Mouse (Mus musculus) neural tube, embryonic 12.5 days (tissue): Measurements from ENCODE around the gene Glipr2. TPM values are rescaled to one million over a fixed set of nuclear protein-coding genes. Genes with fewer than 3 reads are reported as not detected.

Experiments
- ATAC-seq: fragments of 200-750 bp; cut with Nextera tagmentation; 2 replicates; pipeline ENCODE4 v1.8.0; 2017; ENCODE audit warnings: low read depth, mild to moderate bottlenecking, moderate TSS enrichment, moderate library complexity; ENCODE audit not compliant: low FRiP score
- H3K27ac ChIP-seq: fragments of 300-500 bp; sonication (generic); 2 replicates; pipeline ENCODE4 v1.5.1; 2016
- H3K27me3 ChIP-seq: fragments of 300-500 bp; sonication (generic); replicated peaks from 2 replicates; pipeline ENCODE4 v1.6.1; 2016; ENCODE audit warnings: mild to moderate bottlenecking
- H3K36me3 ChIP-seq: fragments of 300-500 bp; sonication (generic); 2 replicates; pipeline ENCODE4 v1.6.1; 2016; ENCODE audit warnings: mild to moderate bottlenecking
- H3K4me1 ChIP-seq: fragments of 300-500 bp; sonication (generic); 2 replicates; pipeline ENCODE4 v1.6.1; 2016
- H3K4me2 ChIP-seq: fragments of 300-500 bp; sonication (generic); replicated peaks from 2 replicates; pipeline ENCODE4 v1.6.1; 2016; ENCODE audit warnings: mild to moderate bottlenecking
- H3K4me3 ChIP-seq: fragments of 300-500 bp; sonication (generic); 2 replicates; pipeline ENCODE4 v1.5.1; 2016
- H3K9ac ChIP-seq: fragments of 300-500 bp; sonication (generic); 2 replicates; pipeline ENCODE4 v1.6.1; 2016; ENCODE audit warnings: mild to moderate bottlenecking
- H3K9me3 ChIP-seq: fragments of 300-500 bp; sonication (generic); 2 replicates; pipeline ENCODE4 v1.6.1; 2016; ENCODE audit warnings: mild to moderate bottlenecking
- WGBS: fragments of 180-500 bp; shearing (Covaris S2); methylation state at CpG from one replicate; pipeline ENCODE4 v1.1.7; 2016; 5-methylcytosine and 5-hydroxymethylcytosine counted together
- polyA plus RNA-seq: library from polyadenylated mRNA; unstranded; fragments of >200 nt; fragmentation: Nextera tagmentation; extraction: Ambion mirVana; gene quantifications from 2 replicates; pipeline ENCODE4 v1.2.1, GENCODE M21; 2016

Gene Glipr2
- polyA plus RNA-seq, 1 experiment from 2014 or later, result 95.7 TPM

- Histone ChIP-seq H3K9me3 (no peaks in the 10 kb centered on the region), H3K4me3 (no peak overlapping the region), H3K27me3 (no peaks in the 10 kb centered on the region), H3K9ac (no peak overlapping the region), H3K4me1 (peaks cover 3% of the 10 kb centered on the region), H3K27ac (no peak overlapping the region), H3K4me2 (no peak overlapping the region), H3K36me3 (no peaks in the 10 kb centered on the region)
- no peak for ATAC-seq
- 93% methylated on average over 22 of the region's 22 CpGs for WGBS
These were observed 26.6 kb downstream of the Glipr2 start for GRCm38 (mm10) chr4:43983756-43984155.

DNA sequence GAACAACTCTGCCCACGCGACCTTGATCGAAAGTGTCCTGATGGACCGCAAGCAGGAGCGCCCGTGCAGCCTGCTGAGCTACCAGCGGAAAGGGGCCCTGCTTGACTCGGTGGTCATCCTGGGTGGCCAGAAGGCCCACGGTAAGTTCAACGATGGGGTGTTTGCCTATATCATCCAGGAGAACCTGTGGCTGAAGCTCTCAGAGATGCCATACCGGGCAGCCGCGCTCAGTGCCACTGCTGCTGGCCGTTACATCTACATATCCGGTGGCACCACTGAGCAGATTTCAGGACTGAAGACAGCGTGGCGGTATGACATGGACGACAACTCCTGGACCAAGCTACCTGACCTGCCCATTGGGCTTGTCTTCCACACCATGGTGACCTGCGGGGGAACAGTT lies 27.1 kb downstream of the Glipr2 start:
- Histone ChIP-seq H3K9ac (no peak overlapping the region), H3K4me3 (no peak overlapping the region), H3K4me2 (no peak overlapping the region), H3K4me1 (no peaks in the 10 kb centered on the region), H3K27me3 (no peaks in the 10 kb centered on the region), H3K9me3 (no peaks in the 10 kb centered on the region), H3K36me3 (no peaks in the 10 kb centered on the region), H3K27ac (no peak overlapping the region)
- no peak for ATAC-seq
- WGBS, result 93% methylated on average over 19 of the region's 19 CpGs

DNA sequence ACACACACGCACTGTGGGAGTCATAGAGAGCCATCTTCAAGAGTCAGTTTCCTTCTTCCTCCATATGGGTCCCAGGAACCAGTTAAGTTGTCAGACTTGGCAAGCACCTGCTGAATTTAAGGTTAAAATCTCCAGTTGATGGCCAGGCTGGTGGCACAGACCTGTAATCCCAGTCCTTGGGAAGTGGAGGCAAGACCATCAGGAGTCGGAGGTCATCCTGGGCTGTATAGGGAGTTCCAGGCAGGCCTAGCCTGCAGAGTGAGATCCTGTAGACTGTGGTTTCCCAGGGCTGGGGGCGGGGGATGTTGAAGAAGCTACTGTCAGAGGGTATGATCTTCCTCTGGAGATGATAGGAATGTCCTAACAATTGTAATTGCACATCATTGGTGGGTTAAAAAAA lies 31.8 kb downstream of the Glipr2 start:
- no peak overlapping the region for H3K9ac ChIP-seq
- no peaks in the 10 kb centered on the region for H3K36me3 ChIP-seq
- no peaks in the 10 kb centered on the region for H3K4me1 ChIP-seq
- H3K4me3 ChIP-seq, result no peak overlapping the region
- no peaks in the 10 kb centered on the region for H3K9me3 ChIP-seq
- H3K27me3 ChIP-seq, result no peaks in the 10 kb centered on the region
- 93% methylated on average over 3 of the region's 3 CpGs for WGBS
- no peak overlapping the region for H3K27ac ChIP-seq
- ATAC-seq, result no peak
- no peak overlapping the region for H3K4me2 ChIP-seq

- H3K4me2 ChIP-seq, result no peak overlapping the region
These were observed 35.9 kb downstream of the Glipr2 start for GRCm38 (mm10) chr4:43993072-43993471.

DNA sequence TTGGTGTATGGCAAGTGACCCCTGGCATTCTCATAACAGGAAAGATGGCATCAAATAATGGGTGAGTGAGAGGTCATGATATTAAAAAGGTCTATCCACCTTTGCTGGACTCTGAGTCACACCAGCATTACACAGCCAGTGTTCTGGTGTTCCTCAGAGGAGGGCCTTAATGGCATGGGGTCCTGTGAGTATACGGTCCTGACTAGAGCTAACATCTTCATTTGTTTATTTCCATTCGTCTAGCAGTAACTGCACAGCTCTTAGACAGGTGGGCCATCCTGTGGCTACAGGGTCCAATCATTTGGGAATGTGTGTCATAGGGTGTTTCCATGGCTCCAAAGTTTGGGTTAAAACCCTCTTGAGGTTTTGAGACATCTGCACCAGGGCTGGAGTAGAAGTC lies 37.1 kb downstream of the Glipr2 start:
- no peak overlapping the region for H3K4me2 ChIP-seq
- no peaks in the 10 kb centered on the region; the same call in 1 of the 2 replicates for H3K9me3 ChIP-seq
- H3K4me1 ChIP-seq, result no peaks in the 10 kb centered on the region
- ATAC-seq, result no peak
- WGBS, result 75% methylated on average over 2 of the region's 2 CpGs
- H3K27me3 ChIP-seq, result no peaks in the 10 kb centered on the region
- H3K4me3 ChIP-seq, result no peak overlapping the region
- no peak overlapping the region for H3K27ac ChIP-seq
- H3K9ac ChIP-seq, result no peak overlapping the region
- H3K36me3 ChIP-seq, result no peaks in the 10 kb centered on the region

More at GRCm38 (mm10) chr4:43993072-43993471, 35.9 kb downstream of the Glipr2 start:
- H3K27ac ChIP-seq, result no peak overlapping the region
- no peak overlapping the region for H3K9ac ChIP-seq
- no peaks in the 10 kb centered on the region for H3K9me3 ChIP-seq
- WGBS, result 94% methylated on average over 11 of the region's 11 CpGs
- H3K36me3 ChIP-seq, result no peaks in the 10 kb centered on the region
- no peaks in the 10 kb centered on the region for H3K27me3 ChIP-seq
- H3K4me1 ChIP-seq, result no peaks in the 10 kb centered on the region
- ATAC-seq, result no peak
- H3K4me3 ChIP-seq, result no peak overlapping the region

GRCm38 (mm10) chr4:44003622-44004021 lies 46.4 kb downstream of the Glipr2 start:
- Histone ChIP-seq H3K9ac (no peak overlapping the region), H3K4me3 (no peak overlapping the region), H3K36me3 (no peaks in the 10 kb centered on the region), H3K9me3 (no peaks in the 10 kb centered on the region; the same call in 1 of the 2 replicates), H3K4me2 (no peak overlapping the region), H3K27me3 (no peaks in the 10 kb centered on the region), H3K4me1 (no peaks in the 10 kb centered on the region), H3K27ac (no peak overlapping the region)
- no peak for ATAC-seq
- whole genome bisulfite sequencing, result 90% methylated on average over 6 of the region's 6 CpGs

DNA sequence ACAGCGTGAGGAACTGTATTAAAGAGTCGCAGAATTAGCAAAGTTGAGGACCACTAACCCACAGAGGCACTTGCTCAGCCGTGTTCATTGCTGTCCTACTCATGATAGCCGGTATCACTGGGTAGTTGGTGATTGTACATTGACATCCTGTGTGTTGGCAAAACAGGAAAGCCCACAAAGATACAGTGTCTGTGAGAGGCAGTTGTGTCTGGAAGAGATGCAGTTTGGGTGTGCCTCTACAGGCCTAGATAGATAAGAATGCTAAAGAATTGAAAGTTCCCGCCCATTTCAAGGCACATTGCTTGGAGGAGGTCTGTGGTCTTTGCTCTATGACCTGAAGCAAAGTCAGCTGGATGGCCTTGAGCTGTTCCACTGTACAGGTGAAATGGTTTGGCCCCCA lies 46.9 kb downstream of the Glipr2 start, which contains the start of gene Clta:
Gene Clta, plus strand, starts transcription at position 327 of the 400 bp plus-strand sequence.
- no peak for ATAC-seq
- H3K4me3 ChIP-seq, result no peak within 1 kb of the TSS
- no peak within 1 kb of the TSS for H3K4me2 ChIP-seq
- H3K36me3 ChIP-seq, result no peaks in the 10 kb centered on the region
- WGBS, result 92% methylated on average over 5 of the region's 5 CpGs
- no peak within 1 kb of the TSS for H3K27ac ChIP-seq
- H3K9me3 ChIP-seq, result no peaks in the 10 kb centered on the region
- H3K27me3 ChIP-seq, result no peaks in the 10 kb centered on the region
- H3K4me1 ChIP-seq, result no peaks in the 10 kb centered on the region
- H3K9ac ChIP-seq, result no peak within 1 kb of the TSS

DNA sequence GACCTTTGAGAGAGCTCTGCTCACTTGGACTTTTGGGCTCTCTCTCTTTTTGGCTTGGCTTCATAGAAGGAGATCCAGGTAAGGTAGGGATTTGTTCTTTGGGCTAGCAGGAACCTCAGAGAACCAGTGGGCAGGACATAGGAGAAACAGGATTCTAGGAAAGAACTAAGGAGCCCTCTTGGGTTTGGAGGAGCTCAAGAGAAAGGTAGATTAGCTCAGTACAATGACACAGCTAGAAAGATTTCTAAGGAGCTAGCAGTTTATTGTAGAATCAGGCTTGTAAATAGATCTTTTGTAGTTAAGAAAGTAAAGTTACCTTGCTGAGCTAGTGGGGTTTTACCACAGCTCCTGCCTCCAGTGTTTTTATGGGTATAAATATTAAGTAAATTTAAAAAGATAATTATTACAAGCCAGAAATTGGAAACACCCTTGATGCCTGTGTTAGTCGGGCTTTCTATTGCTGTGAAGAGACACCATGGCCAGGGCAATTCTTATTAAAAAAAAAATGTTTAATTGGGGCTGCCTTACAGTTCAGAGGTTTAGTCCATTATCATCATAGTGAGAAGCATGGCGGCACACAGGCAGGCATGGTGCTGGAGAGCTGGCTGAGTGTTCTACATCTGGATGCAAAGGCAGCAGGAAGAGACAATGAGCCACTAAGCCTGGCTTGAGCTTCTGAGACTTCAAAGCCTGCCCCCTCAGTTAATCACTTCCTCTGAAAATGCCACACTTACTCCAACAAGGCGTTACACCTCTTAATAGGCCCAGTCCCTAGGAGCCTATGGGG lies 47.6 kb downstream of the Glipr2 start:
- H3K36me3 ChIP-seq, result no peaks in the 10 kb centered on the region
- WGBS, result 70% methylated on average over 3 of the region's 3 CpGs
- no peak overlapping the region for H3K4me2 ChIP-seq
- H3K27me3 ChIP-seq, result no peaks in the 10 kb centered on the region
- no peaks in the 10 kb centered on the region for H3K9me3 ChIP-seq
- H3K27ac ChIP-seq, result no peak overlapping the region
- no peak for ATAC-seq
- H3K9ac ChIP-seq, result no peak overlapping the region
- H3K4me1 ChIP-seq, result no peaks in the 10 kb centered on the region
- H3K4me3 ChIP-seq, result no peak overlapping the region

GRCm38 (mm10) chr4:44010176-44010575 lies 53.0 kb downstream of the Glipr2 start:
- WGBS, result 100% methylated on average over 1 of the region's 1 CpGs
- no peaks in the 10 kb centered on the region for H3K9me3 ChIP-seq
- H3K4me2 ChIP-seq, result no peak overlapping the region
- no peaks in the 10 kb centered on the region for H3K36me3 ChIP-seq
- peaks cover 18% of the 10 kb centered on the region for H3K4me1 ChIP-seq
- no peak overlapping the region for H3K4me3 ChIP-seq
- no peak for ATAC-seq
- no peaks in the 10 kb centered on the region for H3K27me3 ChIP-seq
- no peak overlapping the region for H3K27ac ChIP-seq
- H3K9ac ChIP-seq, result no peak overlapping the region

DNA sequence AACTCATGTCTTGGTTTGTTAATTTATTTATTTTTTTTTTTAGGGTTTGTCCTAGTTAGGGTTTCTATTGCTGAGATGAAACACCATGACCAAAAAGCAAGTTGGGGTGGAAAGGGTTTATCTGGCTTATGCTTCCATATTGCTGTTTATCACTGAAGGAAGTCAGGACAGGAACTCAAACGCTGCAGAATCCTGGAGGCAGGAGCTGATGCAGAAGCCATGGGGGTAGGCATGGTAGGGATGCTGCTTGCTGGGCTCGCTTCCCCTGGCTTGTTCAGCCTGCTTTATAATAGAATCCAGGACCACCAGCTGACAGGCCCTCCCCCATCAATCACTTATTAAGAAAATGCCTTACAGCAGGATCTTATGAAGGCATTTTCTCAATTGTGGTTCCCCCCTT lies 53.7 kb downstream of the Glipr2 start:
- 46% methylated on average over 2 of the region's 2 CpGs for WGBS
- H3K4me2 ChIP-seq, result no peak overlapping the region
- no peak overlapping the region for H3K4me3 ChIP-seq
- peaks cover 18% of the 10 kb centered on the region for H3K4me1 ChIP-seq
- no peaks in the 10 kb centered on the region for H3K36me3 ChIP-seq
- H3K27me3 ChIP-seq, result no peaks in the 10 kb centered on the region
- no peaks in the 10 kb centered on the region for H3K9me3 ChIP-seq
- no peak for ATAC-seq
- H3K9ac ChIP-seq, result no peak overlapping the region
- H3K27ac ChIP-seq, result no peak overlapping the region

DNA sequence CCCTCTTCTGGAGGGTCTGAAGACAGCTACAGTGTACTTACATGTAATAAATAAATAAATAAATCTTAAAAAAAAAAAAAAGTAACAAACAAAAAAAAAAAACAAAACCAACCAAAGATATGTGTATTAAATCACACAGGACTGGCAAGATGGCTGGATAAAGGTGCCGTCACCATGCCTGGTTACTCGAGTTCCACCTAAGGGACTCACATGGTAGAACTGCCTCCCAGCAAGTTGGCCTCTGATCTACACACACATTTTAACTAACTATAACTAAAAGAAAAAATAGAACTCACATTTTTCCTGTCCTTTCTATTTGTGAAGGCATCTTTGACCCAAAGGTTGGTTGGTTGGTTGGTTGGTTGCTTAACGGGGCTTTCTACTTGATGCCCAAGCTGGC lies 54.6 kb downstream of the Glipr2 start:
- no peaks in the 10 kb centered on the region for H3K36me3 ChIP-seq
- no peak overlapping the region for H3K27ac ChIP-seq
- H3K9me3 ChIP-seq, result no peaks in the 10 kb centered on the region
- H3K4me2 ChIP-seq, result peak overlapping the region; percentile 98
- no peak for ATAC-seq
- H3K9ac ChIP-seq, result peak overlapping the region; percentile 95; the same call in 1 of the 2 replicates
- peak overlapping the region; percentile 99 for H3K4me3 ChIP-seq
- H3K27me3 ChIP-seq, result no peaks in the 10 kb centered on the region
- WGBS, result 83% methylated on average over 3 of the region's 3 CpGs
- H3K4me1 ChIP-seq, result peaks cover 18% of the 10 kb centered on the region

- WGBS, result under 1% methylated on average over 77 of the region's 77 CpGs
- Histone ChIP-seq H3K4me3 (peak overlapping the region; percentile 99), H3K4me2 (peak overlapping the region; percentile 98), H3K27ac (no peak overlapping the region), H3K36me3 (no peaks in the 10 kb centered on the region), H3K9ac (peak overlapping the region; percentile 95), H3K9me3 (no peaks in the 10 kb centered on the region), H3K27me3 (no peaks in the 10 kb centered on the region), H3K4me1 (peaks cover 18% of the 10 kb centered on the region)
- ATAC-seq, result peak; percentile 99
These were observed 55.5 kb downstream of the Glipr2 start for GRCm38 (mm10) chr4:44012376-44013367.
